Mouse (Mus musculus) stomach, embryonic 16.5 days (tissue): ENCODE results near the gene Cmtr1. TPM values are rescaled to one million over a fixed set of nuclear protein-coding genes. Genes with fewer than 3 reads are reported as not detected.
A peak's percentile ranks its signal among the peaks of the same experiment; 100 is the strongest.

Experiments
- ATAC-seq: fragments of 200-750 bp; cut with Nextera tagmentation; 2 replicates; pipeline ENCODE4 v1.8.0; 2017; ENCODE audit warnings: moderate number of reproducible peaks, moderate TSS enrichment; ENCODE audit not compliant: insufficient read depth, low FRiP score
- H3K27ac ChIP-seq: fragments of 300-500 bp; sonication (generic); 2 replicates; pipeline ENCODE4 v1.5.1; 2014; ENCODE audit warnings: low read length
- H3K27me3 ChIP-seq: fragments of 300-500 bp; sonication (generic); 2 replicates; pipeline ENCODE4 v1.6.1; 2014; ENCODE audit warnings: low read length, control low read depth, mixed read lengths; ENCODE audit not compliant: control insufficient read depth, insufficient read depth
- H3K36me3 ChIP-seq: fragments of 300-500 bp; sonication (generic); 2 replicates; pipeline ENCODE4 v1.6.1; 2014; ENCODE audit warnings: low read length; ENCODE audit not compliant: control insufficient read depth, insufficient read depth
- H3K4me1 ChIP-seq: fragments of 300-500 bp; sonication (generic); 2 replicates; pipeline ENCODE4 v1.6.1; 2014; ENCODE audit warnings: low read length, control low read depth, mixed read lengths; ENCODE audit not compliant: control insufficient read depth, insufficient read depth
- H3K4me2 ChIP-seq: fragments of 300-500 bp; sonication (generic); 2 replicates; pipeline ENCODE4 v1.6.1; 2014; ENCODE audit warnings: low read depth, low read length, mixed read lengths
- H3K4me3 ChIP-seq: fragments of 300-500 bp; sonication (generic); replicated peaks from 2 replicates; pipeline ENCODE4 v1.5.1; 2014; ENCODE audit warnings: mild to moderate bottlenecking, low read length
- H3K9ac ChIP-seq: fragments of 300-500 bp; sonication (generic); 2 replicates; pipeline ENCODE4 v1.6.1; 2014; ENCODE audit warnings: low read length
- H3K9me3 ChIP-seq: fragments of 300-500 bp; sonication (generic); replicated peaks from 2 replicates; pipeline ENCODE4 v1.6.1; 2016; ENCODE audit warnings: low read length, control low read depth; ENCODE audit not compliant: control insufficient read depth
- WGBS: fragments of 180-500 bp; shearing (Covaris S2); extraction: QIAGEN DNeasy Blood & Tissue Kit; methylation state at CpG from one replicate; pipeline ENCODE4 v1.1.7; 2014; 5-methylcytosine and 5-hydroxymethylcytosine counted together
- polyA plus RNA-seq: library from polyadenylated mRNA; unstranded; fragments of >200 nt; fragmentation: Nextera tagmentation; extraction: Ambion mirVana; gene quantifications from 2 replicates; pipeline ENCODE4 v1.2.1, GENCODE M21; 2015

Cmtr1 gene
- polyA plus RNA-seq, 1 experiment from 2014 or later, result 102 TPM

- ATAC-seq, result no peak
- Histone ChIP-seq H3K4me1 (peaks cover 4% of the 10 kb centered on the region; the same call in 1 of the 2 replicates), H3K27me3 (no peaks in the 10 kb centered on the region), H3K36me3 (no peaks in the 10 kb centered on the region), H3K4me3 (no peak overlapping the region), H3K9me3 (no peaks in the 10 kb centered on the region), H3K4me2 (no peak overlapping the region), H3K9ac (no peak overlapping the region), H3K27ac (no peak overlapping the region)
- WGBS, result 56% methylated on average over 12 of the region's 12 CpGs
These were observed 71.0 kb downstream of the Cmtr1 start for GRCm38 (mm10) chr17:29731266-29731952.

- Histone ChIP-seq H3K4me3 (no peak overlapping the region), H3K4me2 (no peak overlapping the region), H3K9me3 (no peaks in the 10 kb centered on the region), H3K27ac (no peak overlapping the region), H3K4me1 (peaks cover 4% of the 10 kb centered on the region; the same call in 1 of the 2 replicates), H3K9ac (no peak overlapping the region), H3K27me3 (no peaks in the 10 kb centered on the region), H3K36me3 (no peaks in the 10 kb centered on the region)
- no peak for ATAC-seq
- WGBS, result 64% methylated on average over 6 of the region's 6 CpGs
These were observed 71.5 kb downstream of the Cmtr1 start for GRCm38 (mm10) chr17:29731953-29732325.

- Histone ChIP-seq H3K4me1 (peaks cover 4% of the 10 kb centered on the region; the same call in 1 of the 2 replicates), H3K9ac (no peak overlapping the region), H3K36me3 (no peaks in the 10 kb centered on the region), H3K27me3 (no peaks in the 10 kb centered on the region), H3K27ac (no peak overlapping the region), H3K4me3 (no peak overlapping the region), H3K4me2 (no peak overlapping the region), H3K9me3 (no peaks in the 10 kb centered on the region)
- WGBS, result 57% methylated on average over 2 of the region's 2 CpGs
- no peak for ATAC-seq
These were observed 72.1 kb downstream of the Cmtr1 start for GRCm38 (mm10) chr17:29732522-29732921.

GRCm38 (mm10) chr17:29736448-29737014, 76.1 kb downstream of the Cmtr1 start:
- Histone ChIP-seq H3K4me3 (no peak overlapping the region), H3K4me1 (peaks cover 9% of the 10 kb centered on the region; the same call in 1 of the 2 replicates), H3K9me3 (no peaks in the 10 kb centered on the region), H3K36me3 (no peaks in the 10 kb centered on the region), H3K4me2 (no peak overlapping the region), H3K9ac (no peak overlapping the region), H3K27ac (no peak overlapping the region), H3K27me3 (no peaks in the 10 kb centered on the region)
- no peak for ATAC-seq
- WGBS, result 52% methylated on average over 15 of the region's 15 CpGs

GRCm38 (mm10) chr17:29737849-29738804, 77.7 kb downstream of the Cmtr1 start:
- Histone ChIP-seq H3K9me3 (no peaks in the 10 kb centered on the region), H3K4me1 (peaks cover 13% of the 10 kb centered on the region; the same call in 1 of the 2 replicates), H3K4me3 (no peak overlapping the region), H3K27ac (no peak overlapping the region), H3K9ac (no peak overlapping the region), H3K4me2 (peak overlapping the region; percentile 35), H3K36me3 (no peaks in the 10 kb centered on the region), H3K27me3 (no peaks in the 10 kb centered on the region)
- peak; percentile 80 for ATAC-seq
- 24% methylated on average over 22 of the region's 22 CpGs for WGBS

GRCm38 (mm10) chr17:29747466-29747865, 87.1 kb downstream of the Cmtr1 start:
- H3K27me3 ChIP-seq, result no peaks in the 10 kb centered on the region
- no peaks in the 10 kb centered on the region for H3K36me3 ChIP-seq
- H3K9me3 ChIP-seq, result no peaks in the 10 kb centered on the region
- WGBS, result 74% methylated on average over 6 of the region's 6 CpGs
- H3K27ac ChIP-seq, result no peak overlapping the region
- no peak overlapping the region for H3K4me2 ChIP-seq
- no peak overlapping the region for H3K9ac ChIP-seq
- no peak for ATAC-seq
- 0 out of 2 replicates have a peak, but pooled peaks cover 5% of the 10 kb centered on the region for H3K4me1 ChIP-seq
- no peak overlapping the region for H3K4me3 ChIP-seq

- no peak overlapping the region for H3K4me3 ChIP-seq
- H3K27me3 ChIP-seq, result no peaks in the 10 kb centered on the region
- H3K4me1 ChIP-seq, result no peaks in the 10 kb centered on the region
- H3K9me3 ChIP-seq, result no peaks in the 10 kb centered on the region
- H3K9ac ChIP-seq, result no peak overlapping the region
- no peak overlapping the region for H3K4me2 ChIP-seq
- H3K36me3 ChIP-seq, result no peaks in the 10 kb centered on the region
- H3K27ac ChIP-seq, result no peak overlapping the region
- no peak for ATAC-seq
- 53% methylated on average over 4 of the region's 4 CpGs for WGBS
These were observed 94.1 kb downstream of the Cmtr1 start for GRCm38 (mm10) chr17:29754510-29754909.
